Mouse (Mus musculus): ENCODE measurements around the gene Igsf9. TPM values are rescaled to one million over a fixed set of nuclear protein-coding genes. Genes with fewer than 3 reads are reported as not detected.
A peak's percentile ranks its signal among the peaks of the same experiment; 100 is the strongest.

Gene Igsf9
- polyA plus RNA-seq, 1 experiment from 2014 or later: 52.6 TPM

DNA sequence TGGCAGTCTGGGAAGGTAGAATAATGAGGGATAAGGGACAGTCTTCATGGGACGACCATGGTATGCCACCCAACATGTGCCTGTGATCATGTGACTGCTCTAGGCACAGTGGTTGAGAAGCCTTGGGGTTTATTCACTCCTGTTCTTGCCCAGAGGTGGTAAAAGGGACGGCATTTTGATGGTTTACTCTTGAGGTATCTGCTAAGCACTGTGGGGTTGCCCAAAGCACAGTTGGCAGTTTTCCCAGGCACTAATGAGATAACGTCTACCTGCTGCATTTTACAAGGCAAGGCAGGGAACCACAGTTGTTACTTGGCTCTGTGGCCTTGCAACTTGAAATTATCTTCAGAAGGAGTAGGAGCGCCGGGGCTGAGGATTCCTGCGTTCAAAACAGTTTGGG, 58.2 kb downstream of the Igsf9 start:
- ATAC-seq (ENCODE audit: low FRiP score, low TSS enrichment) (peak; percentile 28; the same call in 1 of the 2 replicates), DNase-seq (peak; percentile 27)
- H3K9ac ChIP-seq (replicated peaks; ENCODE audit: low read length): no peak overlapping the region
- no peak overlapping the region for H3K4me2 ChIP-seq (ENCODE audit: low read length)
- peak overlapping the region; percentile 65 for H3K27ac ChIP-seq (replicated peaks; ENCODE audit: low read depth, low read length)
- 52% methylated on average over 6 of the region's 6 CpGs for WGBS
- no peaks in the 10 kb centered on the region for H3K9me3 ChIP-seq (ENCODE audit: control insufficient read depth, low read length)
- H3K4me1 ChIP-seq (ENCODE audit: control insufficient read depth, insufficient read depth, low read length): peaks cover 8% of the 10 kb centered on the region; the same call in 1 of the 2 replicates
- H3K4me3 ChIP-seq (replicated peaks; ENCODE audit: low read depth, low read length): no peak overlapping the region
- no peaks in the 10 kb centered on the region for H3K36me3 ChIP-seq (ENCODE audit: control insufficient read depth, insufficient read depth, low read length)
- H3K27me3 ChIP-seq (ENCODE audit: control insufficient read depth, insufficient read depth, low read length): no peaks in the 10 kb centered on the region

DNA sequence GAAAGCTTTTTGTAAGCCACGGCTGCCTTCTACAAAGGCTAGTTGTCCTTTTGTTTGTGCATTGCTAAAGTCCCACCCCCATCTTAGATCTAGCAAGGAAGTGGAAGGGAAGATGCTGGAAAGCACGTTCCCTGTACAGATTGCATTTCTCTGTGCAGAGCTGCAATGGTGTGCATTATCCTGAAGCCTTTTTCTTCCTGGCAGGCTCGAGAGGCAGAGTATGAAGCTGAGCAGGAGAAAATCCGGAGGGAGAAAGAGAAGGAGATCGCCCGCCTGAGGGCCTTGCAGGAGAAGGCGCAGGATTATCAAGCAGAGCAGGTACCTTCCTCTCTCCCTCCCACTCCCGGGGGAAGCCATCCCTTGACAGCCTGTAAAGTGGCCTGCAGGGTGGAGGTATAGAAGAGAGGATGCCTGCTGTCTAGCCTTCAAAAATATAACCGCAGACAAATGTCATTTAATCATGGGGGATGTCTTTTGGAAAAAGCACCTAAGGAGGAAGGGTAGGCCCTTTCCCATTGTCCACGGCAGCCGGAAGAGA, 58.8 kb downstream of the Igsf9 start:
- Histone ChIP-seq H3K4me1 (ENCODE audit: control insufficient read depth, insufficient read depth, low read length) (peaks cover 8% of the 10 kb centered on the region; the same call in 1 of the 2 replicates), H3K27ac (replicated peaks; ENCODE audit: low read depth, low read length) (peak overlapping the region; percentile 65), H3K9ac (replicated peaks; ENCODE audit: low read length) (no peak overlapping the region), H3K36me3 (ENCODE audit: control insufficient read depth, insufficient read depth, low read length) (no peaks in the 10 kb centered on the region), H3K4me3 (replicated peaks; ENCODE audit: low read depth, low read length) (no peak overlapping the region), H3K4me2 (ENCODE audit: low read length) (no peak overlapping the region), H3K9me3 (ENCODE audit: control insufficient read depth, low read length) (no peaks in the 10 kb centered on the region), H3K27me3 (ENCODE audit: control insufficient read depth, insufficient read depth, low read length) (no peaks in the 10 kb centered on the region)
- 35% methylated on average over 11 of the region's 11 CpGs for WGBS
- DNase-seq (peak; percentile 44), ATAC-seq (ENCODE audit: low FRiP score, low TSS enrichment) (no peak)

DNA sequence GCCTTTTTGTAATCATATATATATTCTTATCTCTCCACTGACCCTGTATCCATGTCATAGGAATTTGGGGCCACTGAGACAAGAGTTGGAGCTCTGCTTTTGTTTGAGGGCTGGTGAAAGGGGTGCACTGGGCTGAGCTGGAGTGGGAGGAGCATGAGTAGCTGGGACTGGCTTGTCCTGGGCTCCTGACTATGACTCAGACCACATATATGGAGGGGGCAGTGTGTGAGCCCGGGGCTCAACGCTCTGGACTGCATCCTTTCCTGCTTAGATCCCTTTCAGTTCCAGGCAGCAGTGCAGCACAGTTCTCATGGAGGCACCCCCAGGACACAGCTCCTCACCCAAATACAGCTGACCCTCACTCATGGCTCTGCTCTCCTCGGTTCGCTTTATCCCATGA, 64.5 kb downstream of the Igsf9 start:
- DNase-seq (no peak), ATAC-seq (ENCODE audit: low FRiP score, low TSS enrichment) (no peak)
- H3K9me3 ChIP-seq (ENCODE audit: control insufficient read depth, low read length): no peaks in the 10 kb centered on the region
- H3K36me3 ChIP-seq (ENCODE audit: control insufficient read depth, insufficient read depth, low read length): no peaks in the 10 kb centered on the region
- H3K4me3 ChIP-seq (replicated peaks; ENCODE audit: low read depth, low read length): no peak overlapping the region
- no peaks in the 10 kb centered on the region for H3K27me3 ChIP-seq (ENCODE audit: control insufficient read depth, insufficient read depth, low read length)
- H3K4me2 ChIP-seq (ENCODE audit: low read length): no peak overlapping the region
- H3K27ac ChIP-seq (replicated peaks; ENCODE audit: low read depth, low read length): no peak overlapping the region
- 85% methylated on average over 4 of the region's 4 CpGs for WGBS
- peaks cover 18% of the 10 kb centered on the region for H3K4me1 ChIP-seq (ENCODE audit: control insufficient read depth, insufficient read depth, low read length)
- no peak overlapping the region for H3K9ac ChIP-seq (replicated peaks; ENCODE audit: low read length)

Other genes starting within 250 kb of the Igsf9 start
- gene Atp1a4, start 223.4 kb upstream of the Igsf9 start, polyA plus RNA-seq (2014; fragmentation: Nextera tagmentation; extraction: Ambion mirVana): not detected in 2 replicates
- 55.6 and 61.0 TPM in 2 replicates for gene Igsf8, start 220.1 kb upstream of the Igsf9 start, polyA plus RNA-seq (2014; fragmentation: Nextera tagmentation; extraction: Ambion mirVana)
- 18.2 and 19.4 TPM in 2 replicates for gene Atp1a2, start 183.7 kb upstream of the Igsf9 start, polyA plus RNA-seq (2014; fragmentation: Nextera tagmentation; extraction: Ambion mirVana)
- 3.0 and 3.9 TPM in 2 replicates for gene Kcnj9, start 152.5 kb upstream of the Igsf9 start, polyA plus RNA-seq (2014; fragmentation: Nextera tagmentation; extraction: Ambion mirVana)
- 1.5 TPM in 2 replicates for gene Kcnj10, start 140.6 kb upstream of the Igsf9 start, polyA plus RNA-seq (2014; fragmentation: Nextera tagmentation; extraction: Ambion mirVana)
- gene Pigm, start 105.2 kb upstream of the Igsf9 start, polyA plus RNA-seq (2014; fragmentation: Nextera tagmentation; extraction: Ambion mirVana): 5.2 and 6.4 TPM in 2 replicates
- gene Slamf9, start 6.4 kb upstream of the Igsf9 start, polyA plus RNA-seq (2014; fragmentation: Nextera tagmentation; extraction: Ambion mirVana): 0.32 TPM in 1 of 2 replicates, not detected in the other
- 25.7 and 43.5 TPM in 2 replicates for gene Tagln2, start 18.3 kb downstream of the Igsf9 start, polyA plus RNA-seq (2014; fragmentation: Nextera tagmentation; extraction: Ambion mirVana)
- 1.9 and 2.2 TPM in 2 replicates for gene Cfap45, start 39.0 kb downstream of the Igsf9 start, polyA plus RNA-seq (2014; fragmentation: Nextera tagmentation; extraction: Ambion mirVana)
- 0.22 TPM in 1 of 2 replicates, not detected in the other for gene Vsig8, start 74.2 kb downstream of the Igsf9 start, polyA plus RNA-seq (2014; fragmentation: Nextera tagmentation; extraction: Ambion mirVana)
- gene Slamf8, start 108.8 kb downstream of the Igsf9 start, polyA plus RNA-seq (2014; fragmentation: Nextera tagmentation; extraction: Ambion mirVana): 0.42 TPM in 1 of 2 replicates, not detected in the other
- 0.14 TPM in 1 of 2 replicates, not detected in the other for gene Fcrl6, start 120.8 kb downstream of the Igsf9 start, polyA plus RNA-seq (2014; fragmentation: Nextera tagmentation; extraction: Ambion mirVana)
- gene Dusp23, start 151.2 kb downstream of the Igsf9 start, polyA plus RNA-seq (2014; fragmentation: Nextera tagmentation; extraction: Ambion mirVana): 6.3 and 8.7 TPM in 2 replicates
- not detected in 2 replicates for gene Crp, start 216.3 kb downstream of the Igsf9 start, polyA plus RNA-seq (2014; fragmentation: Nextera tagmentation; extraction: Ambion mirVana)

Measured in midbrain, embryonic 14.5 days (tissue).